Mouse (Mus musculus) heart, embryonic 11.5 days (tissue): ENCODE measurements at regions not wholly inside any gene's neighbourhood (a gene's known extent, or its start where the extent isn't known, plus 50 kb on each side); places are given as distances from the start of the nearest gene placed in this dataset.

ENCODE experiments used
- ATAC-seq: fragments of 200-750 bp; cut with Nextera tagmentation; replicated peaks from 2 replicates; pipeline ENCODE4 v1.8.0; 2017; ENCODE audit warnings: moderate library complexity; ENCODE audit not compliant: insufficient number of reproducible peaks, low FRiP score, low TSS enrichment
- H3K27ac ChIP-seq: fragments of 300-500 bp; sonication (generic); 2 replicates; pipeline ENCODE4 v1.5.1; 2014; ENCODE audit warnings: mild to moderate bottlenecking, low read depth, low read length
- H3K27me3 ChIP-seq: fragments of 300-500 bp; sonication (generic); 2 replicates; pipeline ENCODE4 v1.6.1; 2014; ENCODE audit warnings: mild to moderate bottlenecking, low read length, mixed read lengths; ENCODE audit not compliant: control insufficient read depth, insufficient read depth
- H3K36me3 ChIP-seq: fragments of 300-500 bp; sonication (generic); 2 replicates; pipeline ENCODE4 v1.6.1; 2014; ENCODE audit warnings: mild to moderate bottlenecking, low read length, moderate library complexity, mixed read lengths; ENCODE audit not compliant: control insufficient read depth, insufficient read depth
- H3K4me1 ChIP-seq: fragments of 300-500 bp; sonication (generic); 2 replicates; pipeline ENCODE4 v1.6.1; 2014; ENCODE audit warnings: low read length; ENCODE audit not compliant: control insufficient read depth, insufficient read depth
- H3K4me2 ChIP-seq: fragments of 300-500 bp; sonication (generic); 2 replicates; pipeline ENCODE4 v1.6.1; 2014; ENCODE audit warnings: mild to moderate bottlenecking, moderate library complexity
- H3K4me3 ChIP-seq: fragments of 300-500 bp; sonication (generic); 2 replicates; pipeline ENCODE4 v1.5.1; 2014; ENCODE audit warnings: low read depth, low read length
- H3K9ac ChIP-seq: fragments of 300-500 bp; sonication (generic); 2 replicates; pipeline ENCODE4 v1.6.1; 2014; ENCODE audit warnings: mild to moderate bottlenecking, low read depth, low read length, moderate library complexity
- H3K9me3 ChIP-seq: fragments of 300-500 bp; sonication (generic); replicated peaks from 2 replicates; pipeline ENCODE4 v1.6.1; 2016; ENCODE audit warnings: low read length; ENCODE audit not compliant: control insufficient read depth
- WGBS: fragments of 180-500 bp; shearing (Covaris S2); extraction: QIAGEN DNeasy Blood & Tissue Kit; methylation state at CpG from one replicate; pipeline ENCODE4 v1.1.7; 2014; ENCODE audit not compliant: insufficient replicate concordance; 5-methylcytosine and 5-hydroxymethylcytosine counted together

- Histone ChIP-seq H3K4me3 (no peak overlapping the region), H3K27ac (no peak overlapping the region), H3K36me3 (no peaks in the 10 kb centered on the region), H3K4me1 (no peaks in the 10 kb centered on the region), H3K9me3 (no peaks in the 10 kb centered on the region), H3K4me2 (no peak overlapping the region), H3K27me3 (no peaks in the 10 kb centered on the region), H3K9ac (no peak overlapping the region)
- ATAC-seq: no peak
- 89% methylated on average over 4 of the region's 4 CpGs for WGBS
These were observed 85.9 kb upstream of the Tbl1xr1 start for GRCm38 (mm10) chr3:21990526-21990925.

GRCm38 (mm10) chr3:21991681-21992152, 84.7 kb upstream of the Tbl1xr1 start:
- Histone ChIP-seq H3K36me3 (no peaks in the 10 kb centered on the region), H3K9me3 (no peaks in the 10 kb centered on the region), H3K27ac (no peak overlapping the region), H3K4me2 (no peak overlapping the region), H3K4me3 (no peak overlapping the region), H3K9ac (no peak overlapping the region), H3K4me1 (no peaks in the 10 kb centered on the region), H3K27me3 (no peaks in the 10 kb centered on the region)
- ATAC-seq: no peak
- 77% methylated on average over 9 of the region's 9 CpGs for WGBS

- Histone ChIP-seq H3K9ac (no peak overlapping the region), H3K4me1 (no peaks in the 10 kb centered on the region), H3K27ac (no peak overlapping the region), H3K9me3 (no peaks in the 10 kb centered on the region), H3K27me3 (no peaks in the 10 kb centered on the region), H3K4me3 (no peak overlapping the region), H3K4me2 (no peak overlapping the region), H3K36me3 (no peaks in the 10 kb centered on the region)
- WGBS: 87% methylated on average over 5 of the region's 5 CpGs
- no peak for ATAC-seq
These were observed 84.2 kb upstream of the Tbl1xr1 start for GRCm38 (mm10) chr3:21992203-21992602.

GRCm38 (mm10) chr3:21993961-21994360, 82.5 kb upstream of the Tbl1xr1 start:
- H3K36me3 ChIP-seq: no peaks in the 10 kb centered on the region
- no peak overlapping the region for H3K9ac ChIP-seq
- no peak overlapping the region for H3K4me2 ChIP-seq
- WGBS: 87% methylated on average over 2 of the region's 2 CpGs
- no peak overlapping the region for H3K27ac ChIP-seq
- H3K4me3 ChIP-seq: no peak overlapping the region
- H3K27me3 ChIP-seq: no peaks in the 10 kb centered on the region
- ATAC-seq: no peak
- no peaks in the 10 kb centered on the region for H3K9me3 ChIP-seq
- H3K4me1 ChIP-seq: no peaks in the 10 kb centered on the region

- H3K36me3 ChIP-seq: no peaks in the 10 kb centered on the region
- no peaks in the 10 kb centered on the region for H3K27me3 ChIP-seq
- no peak overlapping the region for H3K4me2 ChIP-seq
- H3K4me1 ChIP-seq: no peaks in the 10 kb centered on the region
- H3K9ac ChIP-seq: no peak overlapping the region
- no peak overlapping the region for H3K27ac ChIP-seq
- no peak for ATAC-seq
- no peak overlapping the region for H3K4me3 ChIP-seq
- 59% methylated on average over 8 of the region's 8 CpGs for WGBS
- no peaks in the 10 kb centered on the region for H3K9me3 ChIP-seq
These were observed 80.7 kb upstream of the Tbl1xr1 start for GRCm38 (mm10) chr3:21995566-21996391.

- Histone ChIP-seq H3K4me2 (no peak overlapping the region), H3K27me3 (no peaks in the 10 kb centered on the region), H3K27ac (no peak overlapping the region), H3K9ac (no peak overlapping the region), H3K4me1 (no peaks in the 10 kb centered on the region), H3K4me3 (no peak overlapping the region), H3K36me3 (no peaks in the 10 kb centered on the region), H3K9me3 (no peaks in the 10 kb centered on the region)
- WGBS: 67% methylated on average over 3 of the region's 3 CpGs
- ATAC-seq: no peak
These were observed 79.1 kb upstream of the Tbl1xr1 start for GRCm38 (mm10) chr3:21997387-21997786.

- Histone ChIP-seq H3K9ac (no peak overlapping the region), H3K4me1 (no peaks in the 10 kb centered on the region), H3K4me2 (no peak overlapping the region), H3K9me3 (no peaks in the 10 kb centered on the region), H3K27me3 (no peaks in the 10 kb centered on the region), H3K36me3 (no peaks in the 10 kb centered on the region), H3K4me3 (no peak overlapping the region), H3K27ac (no peak overlapping the region)
- ATAC-seq: no peak
- WGBS: 77% methylated on average over 9 of the region's 9 CpGs
These were observed 71.0 kb upstream of the Tbl1xr1 start for GRCm38 (mm10) chr3:22005456-22005855.

GRCm38 (mm10) chr3:22006113-22006512, 70.3 kb upstream of the Tbl1xr1 start:
- Histone ChIP-seq H3K9ac (no peak overlapping the region), H3K9me3 (no peaks in the 10 kb centered on the region), H3K27ac (no peak overlapping the region; the same call in 1 of the 2 replicates), H3K27me3 (no peaks in the 10 kb centered on the region), H3K4me3 (no peak overlapping the region), H3K36me3 (no peaks in the 10 kb centered on the region), H3K4me1 (no peaks in the 10 kb centered on the region), H3K4me2 (no peak overlapping the region)
- WGBS: 83% methylated on average over 1 of the region's 1 CpGs
- no peak for ATAC-seq

- H3K4me1 ChIP-seq: no peaks in the 10 kb centered on the region
- H3K9me3 ChIP-seq: no peaks in the 10 kb centered on the region
- no peak overlapping the region for H3K27ac ChIP-seq
- no peak overlapping the region for H3K4me3 ChIP-seq
- ATAC-seq: no peak
- no peak overlapping the region for H3K9ac ChIP-seq
- H3K36me3 ChIP-seq: no peaks in the 10 kb centered on the region
- 67% methylated on average over 2 of the region's 2 CpGs for WGBS
- no peaks in the 10 kb centered on the region for H3K27me3 ChIP-seq
- no peak overlapping the region for H3K4me2 ChIP-seq
These were observed 69.8 kb upstream of the Tbl1xr1 start for GRCm38 (mm10) chr3:22006651-22007050.
